Mouse (Mus musculus) ES-E14 (cell line): Measurements from ENCODE around the gene Rtn4ip1. TPM values are rescaled to one million over a fixed set of nuclear protein-coding genes. Genes with fewer than 3 reads are reported as not detected.
"Not testable (repeated sequence)": the region's sequence is repeated elsewhere in the genome, so short reads cannot be mapped to it uniquely, and the experiment has no call there.

Source experiments
- DNase-seq: peaks from one replicate; pipeline ENCODE4 v3.0.0-alpha.2; 2013; ENCODE audit warnings: low read depth, low spot score
- H3K27ac ChIP-seq: 2 replicates; pipeline ENCODE4 v1.5.1; 2012; ENCODE audit warnings: low read depth, mild to moderate bottlenecking, low read length, moderate library complexity, mixed read lengths; ENCODE audit not compliant: poor library complexity, insufficient read depth, severe bottlenecking
- H3K36me3 ChIP-seq: 2 replicates; pipeline ENCODE4 v1.6.1; 2012; ENCODE audit warnings: mild to moderate bottlenecking, low read length, moderate library complexity, mixed read lengths; ENCODE audit not compliant: control insufficient read depth, poor library complexity, insufficient read depth, severe bottlenecking
- H3K4me1 ChIP-seq, 2 experiments: fragments of 150-350 bp in 1 of 2; sonication (generic) in 1 of 2; 2 replicates each; pipeline ENCODE4 v1.6.1; 2012; ENCODE audit warnings: low read length in 2 of 2, mild to moderate bottlenecking in 1 of 2, mixed read lengths in 1 of 2; ENCODE audit not compliant: control insufficient read depth in 2 of 2, insufficient read depth in 2 of 2, poor library complexity in 1 of 2
- H3K4me3 ChIP-seq, 2 experiments: fragments of 150-350 bp in 1 of 2; sonication (generic) in 1 of 2; 2 replicates each; pipeline ENCODE4 v1.5.1; 2012; ENCODE audit warnings: low read length in 2 of 2, low read depth in 1 of 2, mild to moderate bottlenecking in 1 of 2, mixed read lengths in 1 of 2; ENCODE audit not compliant: insufficient read depth in 1 of 2, poor library complexity in 1 of 2, severe bottlenecking in 1 of 2
- H3K9ac ChIP-seq: 2 replicates; pipeline ENCODE4 v1.6.1; 2012; ENCODE audit warnings: low read depth, mild to moderate bottlenecking, low read length, mixed read lengths; ENCODE audit not compliant: poor library complexity, insufficient read depth, severe bottlenecking
- H3K9me3 ChIP-seq: fragments of 150-350 bp; sonication (generic); 2 replicates; pipeline ENCODE4 v1.6.1; 2012; ENCODE audit warnings: low read depth, mild to moderate bottlenecking, low read length; ENCODE audit not compliant: control insufficient read depth, insufficient read depth
- CHD2 ChIP-seq: IDR thresholded peaks from 2 replicates; pipeline ENCODE4 v1.6.1; 2014; ENCODE audit warnings: mild to moderate bottlenecking, low read depth, low read length, inconsistent platforms
- HCFC1 ChIP-seq: IDR thresholded peaks from 2 replicates; pipeline ENCODE4 v1.6.1; 2012; ENCODE audit warnings: low read length, inconsistent platforms, borderline replicate concordance; ENCODE audit not compliant: insufficient read depth
- MAFK ChIP-seq: IDR thresholded peaks from 2 replicates; pipeline ENCODE4 v1.6.1; 2014; ENCODE audit warnings: mild to moderate bottlenecking, low read depth, low read length, inconsistent platforms; ENCODE audit not compliant: insufficient read depth
- ZC3H11A ChIP-seq: IDR thresholded peaks from 2 replicates; pipeline ENCODE4 v1.6.1; 2012; ENCODE audit warnings: low read depth, mild to moderate bottlenecking, inconsistent platforms, low read length, borderline replicate concordance
- ZNF384 ChIP-seq: IDR thresholded peaks from 2 replicates; pipeline ENCODE4 v1.6.1; 2012; ENCODE audit warnings: low read depth, low read length, inconsistent platforms
- in situ Hi-C, 2 experiments: fragments of 600-800 bp; cut with MboI; formaldehyde crosslinking; loops; one replicate each; pipeline ENCODE4 v1.15.1; 2025; ENCODE audit warnings: low sequenced_read_pairs in 2 of 2, inconsistent platforms in 1 of 2; ENCODE audit not compliant: unreplicated experiment in 2 of 2
- total RNA-seq: library from RNA; depleted of rRNA; stranded (reverse); fragments of 300-350 nt; gene quantifications from 2 replicates; pipeline ENCODE4 v1.2.3, GENCODE M21; 2012

Gene Rtn4ip1
- total RNA-seq, 1 experiment: 8.5 TPM

DNA sequence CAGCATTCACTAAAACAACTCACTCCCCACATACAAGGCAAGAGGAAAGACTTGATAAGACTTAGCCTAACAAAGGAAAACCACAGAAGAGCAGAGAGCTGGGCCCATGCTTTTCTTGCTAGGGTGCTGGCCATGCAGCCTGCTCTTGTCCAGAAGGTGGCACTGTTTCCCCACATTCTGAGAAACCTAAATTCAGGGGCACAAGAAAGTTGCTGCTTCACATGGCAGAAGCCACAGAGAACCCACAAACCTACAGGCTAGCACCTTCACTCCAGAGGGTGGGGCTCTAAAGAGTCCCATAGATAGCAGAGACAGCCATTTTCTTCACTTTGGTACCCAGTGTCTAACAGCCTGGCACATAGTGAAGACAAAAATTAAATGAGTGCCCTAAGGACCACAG is 52.3 kb downstream of the Rtn4ip1 start:
- Histone ChIP-seq H3K4me1 (no peaks in the 10 kb centered on the region), H3K4me3 (no peak overlapping the region), H3K36me3 (peaks cover 6% of the 10 kb centered on the region; the same call in 1 of the 2 replicates), H3K27ac (no peak overlapping the region), H3K9ac (no peak overlapping the region), H3K9me3 (no peaks in the 10 kb centered on the region)
- peak; percentile 83 for TF ChIP-seq ZC3H11A
- no peak for TF ChIP-seq HCFC1
- no peak for TF ChIP-seq CHD2
- no peak for TF ChIP-seq MAFK
- peak; percentile 59 for DNase-seq
- in situ Hi-C loops: no loop called here

- no peak for DNase-seq
These were observed 63.3 kb downstream of the Rtn4ip1 start for GRCm38 (mm10) chr10:43964943-43965342.

GRCm38 (mm10) chr10:43973244-43973643 is 71.6 kb downstream of the Rtn4ip1 start:
- TF ChIP-seq CHD2: no peak
- no peak for TF ChIP-seq ZC3H11A
- TF ChIP-seq ZNF384: no peak
- TF ChIP-seq HCFC1: no peak
- TF ChIP-seq MAFK: no peak
- no peak overlapping the region for H3K4me3 ChIP-seq
- DNase-seq: no peak
- no peaks in the 10 kb centered on the region for H3K36me3 ChIP-seq
- in situ Hi-C loops: no loop called here
- peaks cover 2 to 3% of the 10 kb centered on the region in 2 experiments; a peak in 2 of 4 replicates for H3K4me1 ChIP-seq
- H3K9me3 ChIP-seq: no peaks in the 10 kb centered on the region
- no peak overlapping the region for H3K9ac ChIP-seq
- no peak overlapping the region for H3K27ac ChIP-seq

More at GRCm38 (mm10) chr10:43964943-43965342, 63.3 kb downstream of the Rtn4ip1 start:
- Histone ChIP-seq H3K9me3 (no peaks in the 10 kb centered on the region), H3K4me3 (no peak overlapping the region), H3K27ac (no peak overlapping the region), H3K9ac (no peak overlapping the region), H3K4me1 (no peaks in the 10 kb centered on the region), H3K36me3 (no peaks in the 10 kb centered on the region)
- in situ Hi-C loops: no loop called here
- TF ChIP-seq MAFK (no peak), CHD2 (no peak), ZNF384 (no peak), ZC3H11A (no peak), HCFC1 (no peak)

DNA sequence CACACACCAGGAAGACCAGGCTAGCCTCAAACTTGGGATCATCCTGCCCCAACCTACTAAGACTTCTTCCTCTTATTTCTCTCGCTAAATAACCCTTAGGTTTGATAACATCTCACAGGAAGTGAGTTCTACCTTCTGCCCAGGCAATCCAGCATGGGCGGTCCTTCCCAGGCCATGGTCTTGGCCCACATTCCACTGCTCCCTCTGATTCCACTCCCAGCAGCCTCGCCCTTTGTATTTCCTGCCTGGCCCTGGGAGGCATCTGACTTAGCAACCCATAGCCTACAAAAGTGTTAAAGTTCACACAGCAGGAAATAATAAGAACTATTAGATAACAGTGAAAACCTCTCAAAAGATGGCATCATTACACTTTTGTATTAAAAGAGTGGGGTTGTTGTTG is 75.7 kb downstream of the Rtn4ip1 start:
- Histone ChIP-seq H3K36me3 (no peaks in the 10 kb centered on the region), H3K4me1 (peaks cover 2 to 3% of the 10 kb centered on the region in 2 experiments; a peak in 2 of 4 replicates), H3K27ac (no peak overlapping the region), H3K4me3 (no peak overlapping the region), H3K9ac (no peak overlapping the region), H3K9me3 (no peaks in the 10 kb centered on the region)
- TF ChIP-seq CHD2 (no peak), HCFC1 (no peak), ZNF384 (no peak), MAFK (no peak), ZC3H11A (no peak)
- in situ Hi-C loops: no loop called here
- DNase-seq: peak; percentile 22

DNA sequence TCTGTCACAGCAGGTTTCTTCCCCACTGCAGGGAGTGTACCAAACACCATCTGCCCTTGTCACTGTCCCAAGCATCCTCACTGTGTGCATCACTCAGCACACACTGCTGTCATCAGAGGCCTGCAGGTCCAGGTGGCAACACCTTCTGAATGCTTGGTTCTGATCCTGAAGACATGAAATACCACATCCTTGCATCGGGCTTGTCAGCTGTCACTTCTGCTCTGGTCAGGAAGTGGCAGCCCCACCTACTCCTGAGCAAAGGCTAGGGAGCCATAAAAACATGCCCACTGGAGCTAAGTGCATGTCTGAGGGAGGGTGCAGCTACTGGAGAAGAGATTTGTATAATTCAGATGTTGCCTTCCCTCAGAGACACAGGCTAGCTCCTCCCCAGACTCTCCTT is 78.5 kb downstream of the Rtn4ip1 start:
- TF ChIP-seq HCFC1 (no peak), CHD2 (no peak), MAFK (no peak)
- no peaks in the 10 kb centered on the region for H3K9me3 ChIP-seq
- H3K4me1 ChIP-seq: peaks cover 2 to 3% of the 10 kb centered on the region in 2 experiments; a peak in 2 of 4 replicates
- DNase-seq: no peak
- in situ Hi-C loops: no loop called here
- H3K27ac ChIP-seq: no peak overlapping the region
- H3K36me3 ChIP-seq: no peaks in the 10 kb centered on the region
- no peak overlapping the region for H3K4me3 ChIP-seq
- no peak overlapping the region for H3K9ac ChIP-seq

- DNase-seq, H3K4me3 ChIP-seq, H3K9ac ChIP-seq, in situ Hi-C loops, H3K9me3 ChIP-seq, H3K4me1 ChIP-seq, H3K36me3 ChIP-seq, H3K27ac ChIP-seq: not testable (repeated sequence)
These were observed 79.1 kb downstream of the Rtn4ip1 start for GRCm38 (mm10) chr10:43980742-43981141.
